ENCODE assay signal across 18 mouse cellular contexts in genomic region chr9:96267559-96267948, GRCm38 (mm10).
"Had no signal": no experiment of that assay in that cellular context is flagged by ENCODE, and none has a peak within 500 bp of the region (broad histone marks: within the 10 kb centered on the region; RNA-seq: fewer than 3 reads in every experiment).

No protein-coding gene starts in this region.

- DNase-seq: kidney, adult 11 months; kidney, adult 8-10 months; kidney, postnatal 14 days; kidney, postnatal 4 days; left cerebral cortex, postnatal 4 days; lung, adult 2 months; lung, postnatal 14 days; retina, postnatal 1 day; right cerebral cortex, postnatal 25 days; spleen, adult 18-20 months; thymus, postnatal 25 days had no signal

- ATAC-seq: midbrain, embryonic 15.5 days had no signal

- H3K9me3 ChIP-seq: limb, embryonic 12.5 days; limb, embryonic 15.5 days; midbrain, embryonic 12.5 days; midbrain, embryonic 15.5 days; neural tube, embryonic 12.5 days; stomach, embryonic 15.5 days had no signal

- H3K9ac ChIP-seq: limb, embryonic 12.5 days; limb, embryonic 15.5 days; midbrain, embryonic 12.5 days; midbrain, embryonic 15.5 days; neural tube, embryonic 12.5 days; stomach, embryonic 15.5 days had no signal

- H3K4me2 ChIP-seq: limb, embryonic 12.5 days; limb, embryonic 15.5 days; midbrain, embryonic 12.5 days; midbrain, embryonic 15.5 days; neural tube, embryonic 12.5 days; stomach, embryonic 15.5 days had no signal

- H3K36me3 ChIP-seq: limb, embryonic 12.5 days; limb, embryonic 15.5 days; midbrain, embryonic 12.5 days; midbrain, embryonic 15.5 days; neural tube, embryonic 12.5 days; stomach, embryonic 15.5 days had no signal

- H3K27me3 ChIP-seq: limb, embryonic 12.5 days; limb, embryonic 15.5 days; midbrain, embryonic 12.5 days; midbrain, embryonic 15.5 days; neural tube, embryonic 12.5 days; stomach, embryonic 15.5 days had no signal

- H3K4me3 ChIP-seq: limb, embryonic 12.5 days; limb, embryonic 15.5 days; midbrain, embryonic 12.5 days; midbrain, embryonic 15.5 days; neural tube, embryonic 12.5 days; stomach, embryonic 15.5 days had no signal

- H3K27ac ChIP-seq: limb, embryonic 12.5 days; limb, embryonic 15.5 days; macrophage; midbrain, embryonic 12.5 days; midbrain, embryonic 15.5 days; neural tube, embryonic 12.5 days; stomach, embryonic 15.5 days had no signal

- H3K4me1 ChIP-seq: limb, embryonic 15.5 days; midbrain, embryonic 12.5 days; midbrain, embryonic 15.5 days; neural tube, embryonic 12.5 days; stomach, embryonic 15.5 days had no signal
